Mouse (Mus musculus) C2C12 (cell line): ENCODE measurements around the gene Tbc1d2. TPM values are rescaled to one million over a fixed set of nuclear protein-coding genes. Genes with fewer than 3 reads are reported as not detected.

ENCODE experiments used
- H3K27me3 ChIP-seq: one replicate; pipeline ENCODE4 v1.6.1; 2011; ENCODE audit not compliant: control insufficient read depth, insufficient read depth, insufficient read length
- H3K36me3 ChIP-seq: one replicate; pipeline ENCODE4 v1.6.1; 2011; ENCODE audit not compliant: control insufficient read depth, insufficient read depth
- H3K4me3 ChIP-seq: one replicate; pipeline ENCODE4 v1.5.1; 2011; ENCODE audit warnings: mild to moderate bottlenecking, control low read depth; ENCODE audit not compliant: poor library complexity, insufficient read depth, severe bottlenecking
- H3K79me2 ChIP-seq: one replicate; pipeline ENCODE4 v1.6.1; 2011; ENCODE audit not compliant: control insufficient read depth, insufficient read depth
- H3K79me3 ChIP-seq: one replicate; pipeline ENCODE4 v1.6.1; 2011; ENCODE audit warnings: low read depth, control low read depth
- H3ac ChIP-seq: one replicate; pipeline ENCODE3; 2011; ENCODE audit warnings: low read depth; ENCODE audit not compliant: control insufficient read depth, insufficient read length
- CEBPB ChIP-seq: IDR thresholded peaks from one replicate; pipeline ENCODE4 v1.6.1; 2011; ENCODE audit warnings: low read depth, mild to moderate bottlenecking, control low read depth, moderate library complexity
- CTCF ChIP-seq: IDR thresholded peaks from one replicate; pipeline ENCODE4 v1.5.1; 2011; ENCODE audit not compliant: control insufficient read depth, insufficient read depth, insufficient read length
- FOSL1 ChIP-seq: IDR thresholded peaks from one replicate; pipeline ENCODE4 v1.8.0; 2011; ENCODE audit warnings: mild to moderate bottlenecking, low read length; ENCODE audit not compliant: poor library complexity, insufficient read depth, severe bottlenecking
- MAX ChIP-seq: IDR thresholded peaks from one replicate; pipeline ENCODE4 v1.6.1; 2011; ENCODE audit warnings: mild to moderate bottlenecking, control low read depth
- MYOD1 ChIP-seq: IDR thresholded peaks from one replicate; pipeline ENCODE4 v1.6.1; 2011; ENCODE audit warnings: low read depth; ENCODE audit not compliant: control insufficient read depth, insufficient read length
- MYOG ChIP-seq: IDR thresholded peaks from one replicate; pipeline ENCODE4 v1.6.1; 2011; ENCODE audit not compliant: control insufficient read depth, insufficient read length; ENCODE audit errors: extremely low read depth
- USF1 ChIP-seq: IDR thresholded peaks from one replicate; pipeline ENCODE4 v1.6.1; 2011; ENCODE audit warnings: low read depth, mild to moderate bottlenecking, control low read depth, moderate library complexity
- polyA plus RNA-seq: library from polyadenylated mRNA; unstranded; fragments of >200 nt; fragmentation: generic; extraction: Trizol; gene quantifications from one replicate; pipeline ENCODE4 v1.2.1, GENCODE M21; 2012; ENCODE audit warnings: missing spikeins

Gene Tbc1d2
- polyA plus RNA-seq, 1 experiment, result 0.77 TPM

GRCm38 (mm10) chr4:46562841-46563240 lies 87.2 kb downstream of the Tbc1d2 start:
- Histone ChIP-seq H3K4me3 (no peak overlapping the region), H3K36me3 (no peaks in the 10 kb centered on the region), H3K79me2 (no peaks in the 10 kb centered on the region), H3K27me3 (no peaks in the 10 kb centered on the region), H3K79me3 (no peaks in the 10 kb centered on the region), H3ac (no peak overlapping the region)
- TF ChIP-seq USF1, result no peak
- TF ChIP-seq MYOG, result no peak
- TF ChIP-seq MYOD1, result no peak
- TF ChIP-seq FOSL1, result no peak
- TF ChIP-seq CEBPB, result no peak

- no peak for TF ChIP-seq FOSL1
- no peak for TF ChIP-seq CTCF
- no peak for TF ChIP-seq MYOG
- TF ChIP-seq MYOD1, result no peak
- no peak for TF ChIP-seq USF1
- no peak for TF ChIP-seq CEBPB
- TF ChIP-seq MAX, result no peak
- Histone ChIP-seq H3K79me2 (no peaks in the 10 kb centered on the region), H3K79me3 (no peaks in the 10 kb centered on the region), H3K36me3 (no peaks in the 10 kb centered on the region), H3ac (no peak overlapping the region), H3K27me3 (no peaks in the 10 kb centered on the region), H3K4me3 (no peak overlapping the region)
Observed at GRCm38 (mm10) chr4:46562037-46562436, 88.0 kb downstream of the Tbc1d2 start.

- H3K4me3 ChIP-seq, result no peak overlapping the region
- no peaks in the 10 kb centered on the region for H3K79me2 ChIP-seq
- H3K79me3 ChIP-seq, result no peaks in the 10 kb centered on the region
- no peaks in the 10 kb centered on the region for H3K27me3 ChIP-seq
- H3ac ChIP-seq, result no peak overlapping the region
- TF ChIP-seq CEBPB, result no peak
- no peak for TF ChIP-seq MYOG
- TF ChIP-seq USF1, result no peak
- TF ChIP-seq MAX, result no peak
- no peak for TF ChIP-seq CTCF
- no peak for TF ChIP-seq FOSL1
- no peak for TF ChIP-seq MYOD1
- no peaks in the 10 kb centered on the region for H3K36me3 ChIP-seq
Observed at GRCm38 (mm10) chr4:46560069-46560705, 89.8 kb downstream of the Tbc1d2 start.

- H3K36me3 ChIP-seq, result no peaks in the 10 kb centered on the region
- H3ac ChIP-seq, result no peak overlapping the region
- H3K27me3 ChIP-seq, result no peaks in the 10 kb centered on the region
- TF ChIP-seq MAX (no peak), CEBPB (no peak), USF1 (no peak), FOSL1 (no peak), MYOD1 (no peak), CTCF (no peak), MYOG (no peak)
- no peaks in the 10 kb centered on the region for H3K79me2 ChIP-seq
- H3K4me3 ChIP-seq, result no peak overlapping the region
- H3K79me3 ChIP-seq, result no peaks in the 10 kb centered on the region
Observed at GRCm38 (mm10) chr4:46558672-46559667, 91.0 kb downstream of the Tbc1d2 start.

GRCm38 (mm10) chr4:46556933-46557332 lies 93.1 kb downstream of the Tbc1d2 start:
- TF ChIP-seq MYOG, result no peak
- no peak for TF ChIP-seq MAX
- TF ChIP-seq FOSL1, result no peak
- TF ChIP-seq USF1, result no peak
- TF ChIP-seq CTCF, result no peak
- no peaks in the 10 kb centered on the region for H3K79me3 ChIP-seq
- H3K4me3 ChIP-seq, result no peak overlapping the region
- no peak overlapping the region for H3ac ChIP-seq
- H3K36me3 ChIP-seq, result no peaks in the 10 kb centered on the region
- no peaks in the 10 kb centered on the region for H3K79me2 ChIP-seq
- no peaks in the 10 kb centered on the region for H3K27me3 ChIP-seq
